Mouse (Mus musculus): ENCODE results near the gene Mnt. TPM values are rescaled to one million over a fixed set of nuclear protein-coding genes. Genes with fewer than 3 reads are reported as not detected.

Mnt gene
- polyA plus RNA-seq, 1 experiment: 14.4 TPM

DNA sequence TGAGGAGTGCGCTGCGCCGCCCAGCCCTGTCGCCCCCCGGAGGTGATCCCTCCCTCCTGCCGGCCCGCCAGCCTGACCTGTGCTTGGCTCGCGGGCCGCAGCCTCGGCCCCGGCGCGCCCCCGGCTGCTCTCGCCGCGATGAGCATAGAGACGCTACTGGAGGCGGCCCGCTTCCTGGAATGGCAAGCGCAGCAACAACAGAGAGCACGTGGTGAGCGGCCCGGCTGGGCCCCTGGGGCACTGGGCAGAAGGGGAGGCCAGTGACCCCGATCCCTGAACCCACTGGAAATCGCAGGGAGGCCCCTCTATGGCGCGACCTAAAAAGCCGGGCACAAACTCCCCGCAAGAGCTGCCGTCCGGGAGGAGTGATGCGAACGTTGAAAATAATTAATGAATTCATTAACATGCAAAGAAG, 478 bp downstream of the Mnt start:
- Histone ChIP-seq H3K27ac (ENCODE audit: insufficient read depth, low read length) (peak overlapping the region; percentile 60), H3K4me1 (ENCODE audit: control insufficient read depth, insufficient read depth, low read length) (peaks cover 6% of the 10 kb centered on the region), H3K4me3 (ENCODE audit: insufficient read depth, low read length) (peak overlapping the region; percentile 85)
- TF ChIP-seq CTCF (IDR thresholded peaks at IDR 0.05; ENCODE audit: borderline replicate concordance, insufficient read depth, low read length) (no peak), POLR2A (IDR thresholded peaks at IDR 0.05; ENCODE audit: low read depth, low read length) (no peak)

GRCm38 (mm10) chr11:74831606-74832451, 1.1 kb downstream of the Mnt start:
- TF ChIP-seq POLR2A (IDR thresholded peaks at IDR 0.05; ENCODE audit: low read depth, low read length) (peak; percentile 89), CTCF (IDR thresholded peaks at IDR 0.05; ENCODE audit: borderline replicate concordance, insufficient read depth, low read length) (no peak)
- Histone ChIP-seq H3K4me3 (ENCODE audit: insufficient read depth, low read length) (peak overlapping the region; percentile 85), H3K4me1 (ENCODE audit: control insufficient read depth, insufficient read depth, low read length) (peaks cover 6% of the 10 kb centered on the region), H3K27ac (ENCODE audit: insufficient read depth, low read length) (peak overlapping the region; percentile 95)

- peak; percentile 42; the same call in 1 of the 2 replicates for TF ChIP-seq POLR2A (IDR thresholded peaks at IDR 0.05; ENCODE audit: low read depth, low read length)
- no peak for TF ChIP-seq CTCF (IDR thresholded peaks at IDR 0.05; ENCODE audit: borderline replicate concordance, insufficient read depth, low read length)
- H3K4me1 ChIP-seq (ENCODE audit: control insufficient read depth, insufficient read depth, low read length): peaks cover 11% of the 10 kb centered on the region
- H3K27ac ChIP-seq (ENCODE audit: insufficient read depth, low read length): peak overlapping the region; percentile 95
- H3K4me3 ChIP-seq (ENCODE audit: insufficient read depth, low read length): peak overlapping the region; percentile 58
Measured at GRCm38 (mm10) chr11:74832503-74833143, 1.9 kb downstream of the Mnt start.

DNA sequence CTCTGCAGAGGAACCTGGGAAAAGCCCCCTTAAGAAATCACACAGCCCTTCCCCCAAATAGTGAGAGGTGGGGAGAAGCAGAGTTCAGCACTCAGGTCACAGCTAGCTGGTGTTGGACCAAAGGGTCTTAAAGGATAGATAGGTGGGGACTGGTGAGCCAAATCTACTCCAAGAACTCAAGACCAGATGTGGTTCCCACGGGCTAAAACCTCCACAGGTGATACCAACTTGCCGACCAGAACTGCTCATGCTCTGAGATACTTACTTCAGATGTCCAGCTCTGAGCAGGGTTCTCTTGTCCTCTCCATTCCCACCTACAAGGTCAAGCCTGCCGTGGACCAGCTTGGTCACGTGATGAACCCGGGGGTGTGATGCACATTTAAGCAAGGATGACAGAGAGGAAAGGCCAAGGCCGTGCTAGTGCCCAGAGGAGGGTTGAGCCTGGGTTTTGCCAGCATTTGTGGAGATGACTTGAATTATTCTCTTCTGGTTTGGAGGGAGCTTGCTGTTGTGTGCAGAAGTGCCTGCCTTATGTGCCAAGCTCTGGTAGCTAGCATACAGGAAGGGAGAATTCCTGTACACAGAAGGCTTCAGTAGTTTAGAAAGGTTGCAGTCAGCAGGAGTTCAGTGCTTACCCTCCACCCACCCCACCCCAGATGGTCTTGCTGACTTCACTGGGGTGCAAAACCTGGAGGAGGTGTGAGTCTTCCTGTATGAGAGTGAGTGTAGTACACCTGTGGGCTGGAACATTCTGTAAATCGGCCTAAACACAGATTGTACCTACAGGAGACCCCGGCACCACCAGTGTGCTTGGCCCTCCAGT, 3.0 kb downstream of the Mnt start:
- no peak for TF ChIP-seq CTCF (IDR thresholded peaks at IDR 0.05; ENCODE audit: borderline replicate concordance, insufficient read depth, low read length)
- no peak for TF ChIP-seq POLR2A (IDR thresholded peaks at IDR 0.05; ENCODE audit: low read depth, low read length)
- Histone ChIP-seq H3K27ac (ENCODE audit: insufficient read depth, low read length) (no peak overlapping the region), H3K4me3 (ENCODE audit: insufficient read depth, low read length) (no peak overlapping the region), H3K4me1 (ENCODE audit: control insufficient read depth, insufficient read depth, low read length) (peaks cover 11% of the 10 kb centered on the region)

GRCm38 (mm10) chr11:74834359-74834638, 3.6 kb downstream of the Mnt start:
- Histone ChIP-seq H3K4me3 (ENCODE audit: insufficient read depth, low read length) (no peak overlapping the region), H3K4me1 (ENCODE audit: control insufficient read depth, insufficient read depth, low read length) (peaks cover 9% of the 10 kb centered on the region), H3K27ac (ENCODE audit: insufficient read depth, low read length) (no peak overlapping the region)
- TF ChIP-seq POLR2A (IDR thresholded peaks at IDR 0.05; ENCODE audit: low read depth, low read length) (no peak), CTCF (IDR thresholded peaks at IDR 0.05; ENCODE audit: borderline replicate concordance, insufficient read depth, low read length) (no peak)

- H3K4me3 ChIP-seq (ENCODE audit: insufficient read depth, low read length): no peak overlapping the region
- H3K27ac ChIP-seq (ENCODE audit: insufficient read depth, low read length): no peak overlapping the region
- H3K4me1 ChIP-seq (ENCODE audit: control insufficient read depth, insufficient read depth, low read length): peaks cover 10% of the 10 kb centered on the region
- TF ChIP-seq CTCF (IDR thresholded peaks at IDR 0.05; ENCODE audit: borderline replicate concordance, insufficient read depth, low read length) (no peak), POLR2A (IDR thresholded peaks at IDR 0.05; ENCODE audit: low read depth, low read length) (no peak)
Measured at GRCm38 (mm10) chr11:74834650-74835277, 4.0 kb downstream of the Mnt start.

DNA sequence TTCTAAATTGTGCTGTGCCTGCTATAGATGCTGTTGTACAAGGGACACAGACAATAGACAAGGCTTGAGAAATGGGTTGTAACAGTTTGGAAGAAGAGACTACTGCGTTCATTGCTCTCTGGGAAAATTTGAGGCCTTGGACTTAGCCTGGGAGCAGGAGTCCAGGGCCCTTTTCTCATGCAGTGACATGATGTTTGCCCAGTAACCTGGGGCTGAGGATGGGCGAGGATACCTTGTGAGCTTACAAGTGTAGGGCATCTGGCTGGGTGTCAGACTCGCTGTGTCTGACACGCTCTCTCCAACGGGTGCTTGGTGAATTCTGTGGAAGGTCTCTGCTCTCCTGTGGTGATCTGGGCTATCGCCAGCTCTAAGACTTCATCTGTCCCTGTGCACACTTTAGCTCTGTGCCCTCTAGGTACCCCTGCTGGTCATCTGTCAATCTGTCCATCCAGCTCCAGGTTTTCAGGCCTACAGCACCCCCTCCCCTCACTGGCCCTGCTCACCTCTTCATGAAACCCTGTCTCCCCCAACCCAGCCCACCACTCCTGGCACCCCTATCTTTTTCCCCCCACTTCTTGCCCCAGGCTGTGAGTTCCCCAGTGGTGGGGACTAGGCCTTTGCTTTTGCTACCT, 5.0 kb downstream of the Mnt start:
- no peak overlapping the region for H3K27ac ChIP-seq (ENCODE audit: insufficient read depth, low read length)
- H3K4me1 ChIP-seq (ENCODE audit: control insufficient read depth, insufficient read depth, low read length): peaks cover 10% of the 10 kb centered on the region
- H3K4me3 ChIP-seq (ENCODE audit: insufficient read depth, low read length): no peak overlapping the region
- TF ChIP-seq CTCF (IDR thresholded peaks at IDR 0.05; ENCODE audit: borderline replicate concordance, insufficient read depth, low read length) (no peak), POLR2A (IDR thresholded peaks at IDR 0.05; ENCODE audit: low read depth, low read length) (no peak)

- Histone ChIP-seq H3K4me3 (ENCODE audit: insufficient read depth, low read length) (no peak overlapping the region), H3K4me1 (ENCODE audit: control insufficient read depth, insufficient read depth, low read length) (peaks cover 10% of the 10 kb centered on the region), H3K27ac (ENCODE audit: insufficient read depth, low read length) (no peak overlapping the region)
- no peak for TF ChIP-seq POLR2A (IDR thresholded peaks at IDR 0.05; ENCODE audit: low read depth, low read length)
- TF ChIP-seq CTCF (IDR thresholded peaks at IDR 0.05; ENCODE audit: borderline replicate concordance, insufficient read depth, low read length): no peak
Measured at GRCm38 (mm10) chr11:74836225-74837055, 5.7 kb downstream of the Mnt start.

Measured in embryonic fibroblast, embryonic 13.5 days (primary cell).